ENCODE assay signal across 28 mouse cellular contexts in the genomic region with DNA sequence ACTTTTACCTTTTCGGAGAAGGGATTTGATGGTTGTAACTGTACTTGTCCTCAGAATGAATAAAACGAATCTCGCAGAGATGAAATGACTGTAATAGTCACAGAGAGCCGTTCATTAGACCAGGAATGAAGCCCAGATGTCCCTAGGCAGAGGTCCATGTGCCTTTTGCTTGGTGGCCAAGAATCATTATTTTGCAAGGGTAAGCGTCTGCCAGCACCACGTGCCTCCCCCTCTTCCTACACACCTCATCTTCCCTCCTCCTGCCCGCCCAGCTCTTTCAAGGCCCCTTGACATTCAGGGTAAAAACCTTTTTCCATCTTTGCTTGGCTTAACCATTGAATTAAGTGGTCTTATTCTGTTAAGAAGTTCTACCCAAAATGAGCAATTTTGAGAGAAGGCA.
DNase-seq lines count a peak whose midpoint lies in the region; ATAC-seq and TF ChIP-seq lines count a peak whose summit lies in the region.
"Had no signal": no experiment of that assay in that cellular context is flagged by ENCODE, and none has a peak within 500 bp of the region (broad histone marks: within the 10 kb centered on the region; RNA-seq: fewer than 3 reads in every experiment).

No protein-coding gene starts in this region.

- no peak for ATAC-seq in heart, embryonic 11.5 days (replicated peaks; ENCODE audit: insufficient number of reproducible peaks, low FRiP score, low TSS enrichment)
- no peak for ATAC-seq in forebrain, embryonic 12.5 days (ENCODE audit: low FRiP score)
- ATAC-seq in forebrain, embryonic 15.5 days (replicated peaks), result no peak
- ATAC-seq: CD4-positive, CD25-positive, alpha-beta regulatory T cell, adult 4 months; forebrain, postnatal 0 days; inflammation-experienced regulatory T-cells, adult 6 months; midbrain, embryonic 13.5 days had no signal

- no peak for TF ChIP-seq CTCF in gastrocnemius, adult 2 months (IDR thresholded peaks at IDR 0.05)
- no peak for TF ChIP-seq CTCF in brain, embryonic 14.5 days (IDR thresholded peaks at IDR 0.05; ENCODE audit: borderline replicate concordance, extremely low read depth, insufficient read depth, insufficient read length)

- intact Hi-C loops in gastrocnemius, adult 2 months (cut with DNase I), result no loop called here

- H3K4me1 ChIP-seq in heart, embryonic 11.5 days (ENCODE audit: control insufficient read depth, insufficient read depth, low read length), result no peaks in the 10 kb centered on the region
- 0 out of 2 replicates have a peak, but pooled peaks cover 3% of the 10 kb centered on the region for H3K4me1 ChIP-seq in forebrain, embryonic 12.5 days
- peaks cover 6% of the 10 kb centered on the region; the same call in 1 of the 2 replicates for H3K4me1 ChIP-seq in forebrain, embryonic 15.5 days
- H3K4me1 ChIP-seq: hindbrain, embryonic 10.5 days; hindbrain, embryonic 15.5 days; kidney, embryonic 15.5 days; limb, embryonic 15.5 days; liver, embryonic 13.5 days; midbrain, embryonic 13.5 days; neural tube, embryonic 13.5 days had no signal

- no peak overlapping the region for H3K4me3 ChIP-seq in gastrocnemius, adult 2 months
- no peak overlapping the region for H3K4me3 ChIP-seq in heart, embryonic 11.5 days (ENCODE audit: low read depth, low read length)
- no peak overlapping the region for H3K4me3 ChIP-seq in forebrain, embryonic 12.5 days (replicated peaks)
- no peak overlapping the region for H3K4me3 ChIP-seq in forebrain, embryonic 15.5 days
- H3K4me3 ChIP-seq: embryonic facial prominence, embryonic 13.5 days; forebrain, embryonic 10.5 days; heart, embryonic 15.5 days; hindbrain, embryonic 10.5 days; hindbrain, embryonic 15.5 days; kidney, embryonic 15.5 days; limb, embryonic 15.5 days; liver, embryonic 13.5 days; midbrain, embryonic 13.5 days; neural tube, embryonic 13.5 days had no signal

- TF ChIP-seq POLR2A in brain, embryonic 14.5 days (IDR thresholded peaks at IDR 0.05; ENCODE audit: borderline replicate concordance, extremely low read depth, insufficient read depth, insufficient read length, poor library complexity, severe bottlenecking), result no peak

- no peak overlapping the region for H3K4me2 ChIP-seq in heart, embryonic 11.5 days
- H3K4me2 ChIP-seq in forebrain, embryonic 12.5 days, result no peak overlapping the region
- no peak overlapping the region for H3K4me2 ChIP-seq in forebrain, embryonic 15.5 days (replicated peaks)
- H3K4me2 ChIP-seq: embryonic facial prominence, embryonic 13.5 days; heart, embryonic 15.5 days; hindbrain, embryonic 15.5 days; kidney, embryonic 15.5 days; limb, embryonic 15.5 days; liver, embryonic 13.5 days; midbrain, embryonic 13.5 days; neural tube, embryonic 13.5 days had no signal

- no peak overlapping the region for H3K9ac ChIP-seq in heart, embryonic 11.5 days (ENCODE audit: low read depth, low read length)
- H3K9ac ChIP-seq in forebrain, embryonic 12.5 days, result no peak overlapping the region
- no peak overlapping the region for H3K9ac ChIP-seq in forebrain, embryonic 15.5 days (replicated peaks)
- H3K9ac ChIP-seq: embryonic facial prominence, embryonic 13.5 days; forebrain, postnatal 0 days; heart, embryonic 15.5 days; hindbrain, embryonic 15.5 days; kidney, embryonic 15.5 days; limb, embryonic 15.5 days; liver, embryonic 13.5 days; midbrain, embryonic 13.5 days; neural tube, embryonic 13.5 days had no signal

- peak; percentile 45 for DNase-seq in gastrocnemius, adult 2 months
- DNase-seq in gastrocnemius, postnatal 4 days (ENCODE audit: low spot score in 2 of 2), result no peak
- DNase-seq in heart, adult 8-10 months (ENCODE audit: low spot score), result peak; percentile 15
- peak; percentile 28 for DNase-seq in brain, embryonic 14.5 days (ENCODE audit: low read depth)
- peak; percentile 39 for DNase-seq in lung, postnatal 10 days
- DNase-seq: adrenal gland, postnatal 25 days; cerebellum, adult 9-10 months; forebrain, postnatal 0 days; kidney, adult 18-20 months; kidney, postnatal 25 days; liver, embryonic 13.5 days; right cerebral cortex, postnatal 4 days; thymus, adult 2 months had no signal

- no peaks in the 10 kb centered on the region for H3K9me3 ChIP-seq in heart, embryonic 11.5 days (replicated peaks; ENCODE audit: control insufficient read depth, low read length)
- H3K9me3 ChIP-seq in forebrain, embryonic 12.5 days, result no peaks in the 10 kb centered on the region
- H3K9me3 ChIP-seq in forebrain, embryonic 15.5 days, result no peaks in the 10 kb centered on the region
- H3K9me3 ChIP-seq: embryonic facial prominence, embryonic 13.5 days; forebrain, embryonic 10.5 days; heart, embryonic 15.5 days; hindbrain, embryonic 10.5 days; hindbrain, embryonic 15.5 days; kidney, embryonic 15.5 days; limb, embryonic 15.5 days; liver, embryonic 13.5 days; midbrain, embryonic 13.5 days; neural tube, embryonic 13.5 days had no signal

- peak overlapping the region; percentile 63 for H3K27ac ChIP-seq in gastrocnemius, adult 2 months
- no peak overlapping the region for H3K27ac ChIP-seq in heart, embryonic 11.5 days (ENCODE audit: low read depth, low read length)
- no peak overlapping the region for H3K27ac ChIP-seq in forebrain, embryonic 12.5 days
- H3K27ac ChIP-seq in forebrain, embryonic 15.5 days (replicated peaks), result no peak overlapping the region
- H3K27ac ChIP-seq: embryonic facial prominence, embryonic 13.5 days; forebrain, embryonic 10.5 days; heart, embryonic 15.5 days; hindbrain, embryonic 10.5 days; hindbrain, embryonic 15.5 days; kidney, embryonic 15.5 days; limb, embryonic 15.5 days; liver, embryonic 13.5 days; macrophage; midbrain, embryonic 13.5 days; neural tube, embryonic 13.5 days had no signal

- WGBS in heart, embryonic 11.5 days (ENCODE audit: insufficient replicate concordance), result 85% methylated on average over 7 of the region's 7 CpGs
- 73% methylated on average over 7 of the region's 7 CpGs for WGBS in forebrain, embryonic 12.5 days
- WGBS in forebrain, embryonic 15.5 days, result 70% methylated on average over 7 of the region's 7 CpGs

- no peaks in the 10 kb centered on the region for H3K36me3 ChIP-seq in heart, embryonic 11.5 days (ENCODE audit: control insufficient read depth, insufficient read depth, low read length)
- no peaks in the 10 kb centered on the region for H3K36me3 ChIP-seq in forebrain, embryonic 12.5 days (replicated peaks)
- H3K36me3 ChIP-seq in forebrain, embryonic 15.5 days, result no peaks in the 10 kb centered on the region
- H3K36me3 ChIP-seq: embryonic facial prominence, embryonic 13.5 days; forebrain, embryonic 10.5 days; heart, embryonic 15.5 days; hindbrain, embryonic 10.5 days; hindbrain, embryonic 15.5 days; kidney, embryonic 15.5 days; limb, embryonic 15.5 days; liver, embryonic 13.5 days; midbrain, embryonic 13.5 days; neural tube, embryonic 13.5 days had no signal

- no peaks in the 10 kb centered on the region for H3K27me3 ChIP-seq in heart, embryonic 11.5 days (ENCODE audit: control insufficient read depth, insufficient read depth, low read length)
- no peaks in the 10 kb centered on the region for H3K27me3 ChIP-seq in forebrain, embryonic 12.5 days
- H3K27me3 ChIP-seq in forebrain, embryonic 15.5 days, result no peaks in the 10 kb centered on the region
- H3K27me3 ChIP-seq: embryonic facial prominence, embryonic 13.5 days; heart, embryonic 15.5 days; hindbrain, embryonic 15.5 days; kidney, embryonic 15.5 days; limb, embryonic 15.5 days; liver, embryonic 13.5 days; midbrain, embryonic 13.5 days; neural tube, embryonic 13.5 days had no signal

Comparison
In these comparisons a context has a peak if more than half of its experiments do, and no peak if none do; other contexts are left out.
1. DNase-seq: peak in gastrocnemius, adult 2 months (single experiment), heart, adult 8-10 months (single experiment), brain, embryonic 14.5 days (single experiment) and lung, postnatal 10 days (single experiment); none in gastrocnemius, postnatal 4 days (0 of 2).